ENCODE assay signal across 21 mouse cellular contexts in the genomic region with DNA sequence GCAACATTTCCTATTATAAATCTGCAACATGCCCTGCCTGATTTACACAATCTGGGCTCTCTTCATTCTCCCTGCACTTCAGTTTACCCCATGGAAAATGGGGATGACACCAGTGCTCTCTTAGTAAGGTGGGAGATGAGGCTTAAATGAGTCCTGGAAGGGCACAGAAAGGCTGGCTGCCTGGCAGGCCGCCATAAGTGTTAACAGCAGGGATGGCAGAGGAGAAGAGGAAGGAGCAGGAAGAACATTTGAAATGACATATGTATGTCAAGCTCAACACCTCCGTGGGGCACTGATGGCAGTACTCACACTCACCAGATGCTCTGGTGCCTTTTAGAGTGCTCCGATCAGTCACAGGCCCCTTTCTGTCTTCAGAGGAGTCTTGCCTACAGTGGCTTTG.
A peak's percentile ranks its signal among the peaks of the same experiment; 100 is the strongest.
DNase-seq lines count a peak whose midpoint lies in the region; ATAC-seq lines count a peak whose summit lies in the region.
"Had no signal": no experiment of that assay in that cellular context is flagged by ENCODE, and none has a peak within 500 bp of the region (broad histone marks: within the 10 kb centered on the region; RNA-seq: fewer than 3 reads in every experiment).

No protein-coding gene starts in this region.

- peak; percentile 27; the same call in 1 of the 2 replicates for ATAC-seq in forebrain, embryonic 14.5 days
- ATAC-seq in hindbrain, embryonic 16.5 days = peak; percentile 44; the same call in 1 of the 2 replicates
- ATAC-seq: activated CD4-positive, CD25-positive, alpha-beta regulatory T cell, adult 4 months; CD4-positive, CD25-positive, alpha-beta regulatory T cell, adult 4 months; intestine, embryonic 16.5 days; liver, embryonic 12.5 days had no signal

- H3K9ac ChIP-seq in forebrain, embryonic 14.5 days (ENCODE audit: low read length) = no peak overlapping the region
- H3K9ac ChIP-seq in hindbrain, embryonic 16.5 days (ENCODE audit: low read depth, low read length) = no peak overlapping the region
- H3K9ac ChIP-seq: embryonic facial prominence, embryonic 13.5 days; heart, embryonic 15.5 days; limb, embryonic 12.5 days; liver, embryonic 12.5 days had no signal

- 50% methylated on average over 3 of the region's 3 CpGs for WGBS in forebrain, embryonic 14.5 days
- WGBS in forebrain, embryonic 10.5 days = 91% methylated on average over 3 of the region's 3 CpGs
- WGBS in hindbrain, embryonic 16.5 days = 73% methylated on average over 3 of the region's 3 CpGs
- WGBS in hindbrain, embryonic 10.5 days = 88% methylated on average over 3 of the region's 3 CpGs

- no peaks in the 10 kb centered on the region for H3K27me3 ChIP-seq in forebrain, embryonic 14.5 days (replicated peaks; ENCODE audit: control insufficient read depth, insufficient read depth, low read length)
- no peaks in the 10 kb centered on the region for H3K27me3 ChIP-seq in forebrain, embryonic 10.5 days (ENCODE audit: poor library complexity, severe bottlenecking)
- no peaks in the 10 kb centered on the region for H3K27me3 ChIP-seq in hindbrain, embryonic 16.5 days (replicated peaks; ENCODE audit: control insufficient read depth, insufficient read depth, low read length)
- no peaks in the 10 kb centered on the region for H3K27me3 ChIP-seq in hindbrain, embryonic 10.5 days (ENCODE audit: insufficient read depth, poor library complexity, severe bottlenecking)
- H3K27me3 ChIP-seq: embryonic facial prominence, embryonic 13.5 days; heart, embryonic 15.5 days; limb, embryonic 12.5 days; liver, embryonic 12.5 days had no signal

- H3K27ac ChIP-seq in forebrain, embryonic 14.5 days (ENCODE audit: low read depth, low read length) = no peak overlapping the region; the same call in 1 of the 2 replicates
- H3K27ac ChIP-seq in forebrain, embryonic 10.5 days = no peak overlapping the region
- no peak overlapping the region for H3K27ac ChIP-seq in hindbrain, embryonic 16.5 days (ENCODE audit: low read depth, low read length)
- H3K27ac ChIP-seq in hindbrain, embryonic 10.5 days = no peak overlapping the region
- H3K27ac ChIP-seq: embryonic facial prominence, embryonic 13.5 days; heart, embryonic 15.5 days; limb, embryonic 12.5 days; liver, embryonic 12.5 days had no signal

- no peaks in the 10 kb centered on the region for H3K9me3 ChIP-seq in forebrain, embryonic 14.5 days (replicated peaks; ENCODE audit: control insufficient read depth, low read length)
- H3K9me3 ChIP-seq in forebrain, embryonic 10.5 days = no peaks in the 10 kb centered on the region
- H3K9me3 ChIP-seq in hindbrain, embryonic 16.5 days (ENCODE audit: control insufficient read depth, low read length) = no peaks in the 10 kb centered on the region
- H3K9me3 ChIP-seq in hindbrain, embryonic 10.5 days = no peaks in the 10 kb centered on the region
- H3K9me3 ChIP-seq: embryonic facial prominence, embryonic 13.5 days; heart, embryonic 15.5 days; limb, embryonic 12.5 days; liver, embryonic 12.5 days; megakaryocyte, embryonic 14.5 days had no signal

- no peaks in the 10 kb centered on the region for H3K36me3 ChIP-seq in forebrain, embryonic 14.5 days (ENCODE audit: control insufficient read depth, insufficient read depth, low read length)
- H3K36me3 ChIP-seq in forebrain, embryonic 10.5 days (replicated peaks) = no peaks in the 10 kb centered on the region
- H3K36me3 ChIP-seq in hindbrain, embryonic 16.5 days (ENCODE audit: control insufficient read depth, insufficient read depth, low read length) = no peaks in the 10 kb centered on the region
- no peaks in the 10 kb centered on the region for H3K36me3 ChIP-seq in hindbrain, embryonic 10.5 days
- H3K36me3 ChIP-seq: embryonic facial prominence, embryonic 13.5 days; heart, embryonic 15.5 days; limb, embryonic 12.5 days; liver, embryonic 12.5 days had no signal

- peaks cover 4% of the 10 kb centered on the region; the same call in 1 of the 2 replicates for H3K4me1 ChIP-seq in forebrain, embryonic 14.5 days (ENCODE audit: control insufficient read depth, insufficient read depth, low read length)
- peaks cover 12% of the 10 kb centered on the region for H3K4me1 ChIP-seq in forebrain, embryonic 10.5 days
- no peaks in the 10 kb centered on the region for H3K4me1 ChIP-seq in hindbrain, embryonic 16.5 days (ENCODE audit: control insufficient read depth, insufficient read depth, low read depth, low read length)
- H3K4me1 ChIP-seq in hindbrain, embryonic 10.5 days (replicated peaks) = 0 out of 2 replicates have a peak, but pooled peaks cover 2% of the 10 kb centered on the region
- H3K4me1 ChIP-seq: liver, embryonic 12.5 days had no signal

- no peak overlapping the region for H3K4me2 ChIP-seq in forebrain, embryonic 14.5 days (ENCODE audit: low read length)
- no peak overlapping the region for H3K4me2 ChIP-seq in hindbrain, embryonic 16.5 days (ENCODE audit: low read length)
- H3K4me2 ChIP-seq: embryonic facial prominence, embryonic 13.5 days; heart, embryonic 15.5 days; limb, embryonic 12.5 days; liver, embryonic 12.5 days had no signal

- DNase-seq in adrenal gland, adult (ENCODE audit: inconsistent age in 2 of 2, low spot score in 1 of 2) = peak; percentile 25 to 53
- no peak for DNase-seq in adrenal gland, adult 18-20 months (ENCODE audit: low spot score in 2 of 2)
- DNase-seq in forebrain, embryonic 14.5 days (ENCODE audit: low spot score) = no peak
- DNase-seq in forebrain, embryonic 10.5 days (ENCODE audit: extremely low spot score, low spot score) = no peak
- DNase-seq in hindbrain, embryonic 10.5 days (ENCODE audit: low spot score) = no peak
- peak; percentile 11 for DNase-seq in right cerebral cortex, postnatal 4 days
- DNase-seq in right cerebral cortex, postnatal 36 days (ENCODE audit: low spot score in 2 of 2) = no peak
- DNase-seq: heart, postnatal 4 days; kidney, postnatal 36 days; lung, adult 2 months; right cerebral cortex, adult 18-20 months; thymus, postnatal 14 days had no signal

- H3K4me3 ChIP-seq in forebrain, embryonic 14.5 days (ENCODE audit: low read depth, low read length) = no peak overlapping the region
- H3K4me3 ChIP-seq in forebrain, embryonic 10.5 days = no peak overlapping the region
- no peak overlapping the region for H3K4me3 ChIP-seq in hindbrain, embryonic 16.5 days (ENCODE audit: low read length)
- no peak overlapping the region for H3K4me3 ChIP-seq in hindbrain, embryonic 10.5 days
- H3K4me3 ChIP-seq: embryonic facial prominence, embryonic 13.5 days; heart, embryonic 15.5 days; limb, embryonic 12.5 days; liver, embryonic 12.5 days; megakaryocyte, embryonic 14.5 days had no signal

Comparison
In these comparisons a context has a peak if more than half of its experiments do, and no peak if none do; other contexts are left out.
1. DNase-seq: peak in adrenal gland, adult (2 of 2) and right cerebral cortex, postnatal 4 days (single experiment); none in adrenal gland, adult 18-20 months (0 of 2), forebrain, embryonic 14.5 days (single experiment), forebrain, embryonic 10.5 days (single experiment), hindbrain, embryonic 10.5 days (single experiment) and right cerebral cortex, postnatal 36 days (0 of 2).